Mouse (Mus musculus) testis, adult 2 months (tissue): ENCODE measurements around the gene Gorasp1.

Experiments
- CTCF ChIP-seq: fragments of 200-500 bp; IDR thresholded peaks from 2 replicates; pipeline ENCODE4 v1.5.1; 2012; ENCODE audit warnings: low read depth, mild to moderate bottlenecking, inconsistent platforms, low read length, moderate library complexity; ENCODE audit not compliant: control insufficient read depth, insufficient read depth, insufficient replicate concordance
- POLR2A ChIP-seq: fragments of 200-500 bp; IDR thresholded peaks from 2 replicates; pipeline ENCODE4 v1.6.1; 2012; ENCODE audit warnings: low read depth, mild to moderate bottlenecking, inconsistent platforms, low read length, moderate library complexity; ENCODE audit not compliant: control insufficient read depth

- TF ChIP-seq CTCF, result no peak
- TF ChIP-seq POLR2A, result no peak
Measured at GRCm38 (mm10) chr9:119890692-119891091, 46.7 kb downstream of the Gorasp1 start.
